Mouse (Mus musculus): ENCODE results near the gene Ube2s.

Ube2s gene

GRCm38 (mm10) chr7:4835631-4836327 is 23.4 kb upstream of the Ube2s start:
- TF ChIP-seq GATA4 (IDR thresholded peaks at IDR 0.05; ENCODE audit: insufficient replicate concordance, low read length): no peak

- TF ChIP-seq GATA4 (IDR thresholded peaks at IDR 0.05; ENCODE audit: insufficient replicate concordance, low read length): no peak
Observed at GRCm38 (mm10) chr7:4830476-4830875, 18.1 kb upstream of the Ube2s start.

GRCm38 (mm10) chr7:4825365-4825764 is 13.0 kb upstream of the Ube2s start:
- no peak for TF ChIP-seq GATA4 (IDR thresholded peaks at IDR 0.05; ENCODE audit: insufficient replicate concordance, low read length)

GRCm38 (mm10) chr7:4822162-4822907 is 9.9 kb upstream of the Ube2s start:
- TF ChIP-seq GATA4 (IDR thresholded peaks at IDR 0.05; ENCODE audit: insufficient replicate concordance, low read length): no peak

- TF ChIP-seq GATA4 (IDR thresholded peaks at IDR 0.05; ENCODE audit: insufficient replicate concordance, low read length): no peak
Observed at GRCm38 (mm10) chr7:4821690-4822089, 9.3 kb upstream of the Ube2s start.

GRCm38 (mm10) chr7:4816559-4816958 is 4.2 kb upstream of the Ube2s start:
- no peak for TF ChIP-seq GATA4 (IDR thresholded peaks at IDR 0.05; ENCODE audit: insufficient replicate concordance, low read length)

GRCm38 (mm10) chr7:4813105-4813791 is 858 bp upstream of the Ube2s start:
- TF ChIP-seq GATA4 (IDR thresholded peaks at IDR 0.05; ENCODE audit: insufficient replicate concordance, low read length): no peak

- TF ChIP-seq GATA4 (IDR thresholded peaks at IDR 0.05; ENCODE audit: insufficient replicate concordance, low read length): no peak
Observed at GRCm38 (mm10) chr7:4811842-4812302, 518 bp downstream of the Ube2s start.

GRCm38 (mm10) chr7:4806716-4807115 is 5.7 kb downstream of the Ube2s start:
- no peak for TF ChIP-seq GATA4 (IDR thresholded peaks at IDR 0.05; ENCODE audit: insufficient replicate concordance, low read length)

- no peak for TF ChIP-seq GATA4 (IDR thresholded peaks at IDR 0.05; ENCODE audit: insufficient replicate concordance, low read length)
Observed at GRCm38 (mm10) chr7:4802247-4802646, 10.1 kb downstream of the Ube2s start.

GRCm38 (mm10) chr7:4795767-4796433 is 16.5 kb downstream of the Ube2s start:
- TF ChIP-seq GATA4 (IDR thresholded peaks at IDR 0.05; ENCODE audit: insufficient replicate concordance, low read length): no peak

GRCm38 (mm10) chr7:4794631-4795168 is 17.7 kb downstream of the Ube2s start:
- TF ChIP-seq GATA4 (IDR thresholded peaks at IDR 0.05; ENCODE audit: insufficient replicate concordance, low read length): no peak

GRCm38 (mm10) chr7:4793674-4794073 is 18.7 kb downstream of the Ube2s start:
- no peak for TF ChIP-seq GATA4 (IDR thresholded peaks at IDR 0.05; ENCODE audit: insufficient replicate concordance, low read length)

- TF ChIP-seq GATA4 (IDR thresholded peaks at IDR 0.05; ENCODE audit: insufficient replicate concordance, low read length): no peak
Observed at GRCm38 (mm10) chr7:4792278-4793212, 19.8 kb downstream of the Ube2s start, which contains the start of gene Rpl28. Rpl28 (plus strand) TSS chr7:4792874.
